Mouse (Mus musculus): ENCODE measurements around the gene Amn.

GRCm38 (mm10) chr12:111266592-111266991 is 4.3 kb upstream of the Amn start:
- TF ChIP-seq POLR2A (IDR thresholded peaks at IDR 0.05; ENCODE audit: control insufficient read depth, extremely low read depth, insufficient read depth, low read length, poor library complexity) (no peak), CTCF (IDR thresholded peaks at IDR 0.05; ENCODE audit: borderline replicate concordance, control insufficient read depth, extremely low read depth, insufficient read depth, low read length, poor library complexity) (no peak)

All from thymus, adult 2 months (tissue).